Mouse (Mus musculus) bone marrow, adult 2 months (tissue): ENCODE results near the gene Rasgef1c. TPM values are rescaled to one million over a fixed set of nuclear protein-coding genes. Genes with fewer than 3 reads are reported as not detected.

Experiments used
- H3K27ac ChIP-seq: fragments of 200-500 bp; 2 replicates; pipeline ENCODE4 v1.5.1; 2012; ENCODE audit warnings: low read depth, mild to moderate bottlenecking, control low read depth, inconsistent platforms, low read length; ENCODE audit not compliant: control insufficient read depth, poor library complexity, insufficient read depth
- H3K4me1 ChIP-seq: fragments of 200-500 bp; 2 replicates; pipeline ENCODE4 v1.6.1; 2011; ENCODE audit warnings: low read length; ENCODE audit not compliant: control insufficient read depth, insufficient read depth
- H3K4me3 ChIP-seq: fragments of 200-500 bp; replicated peaks from 2 replicates; pipeline ENCODE3; 2011; ENCODE audit warnings: mild to moderate bottlenecking, low read depth, low read length, control low read depth; ENCODE audit not compliant: control insufficient read depth
- CTCF ChIP-seq: fragments of 200-500 bp; IDR thresholded peaks from 2 replicates; pipeline ENCODE4 v1.5.1; 2011; ENCODE audit warnings: low read length, control low read depth; ENCODE audit not compliant: control insufficient read depth, insufficient read depth
- POLR2A ChIP-seq: fragments of 200-500 bp; IDR thresholded peaks from 2 replicates; pipeline ENCODE4 v1.6.1; 2011; ENCODE audit warnings: low read depth, mild to moderate bottlenecking, control low read depth, low read length, borderline replicate concordance; ENCODE audit not compliant: control insufficient read depth
- WGBS: fragments of 180-500 bp; shearing (Covaris S2); methylation state at CpG from one replicate; pipeline ENCODE4 v1.1.7; 2018; 5-methylcytosine and 5-hydroxymethylcytosine counted together
- polyA plus RNA-seq: library from polyadenylated mRNA; stranded (reverse); fragments of >200 nt; gene quantifications from 2 replicates; pipeline ENCODE4 v1.2.4, GENCODE M21; 2011; ENCODE audit warnings: low replicate concordance; ENCODE audit not compliant: missing spikeins, insufficient read depth, insufficient read length

The Rasgef1c gene
- polyA plus RNA-seq, 1 experiment: not detected

DNA sequence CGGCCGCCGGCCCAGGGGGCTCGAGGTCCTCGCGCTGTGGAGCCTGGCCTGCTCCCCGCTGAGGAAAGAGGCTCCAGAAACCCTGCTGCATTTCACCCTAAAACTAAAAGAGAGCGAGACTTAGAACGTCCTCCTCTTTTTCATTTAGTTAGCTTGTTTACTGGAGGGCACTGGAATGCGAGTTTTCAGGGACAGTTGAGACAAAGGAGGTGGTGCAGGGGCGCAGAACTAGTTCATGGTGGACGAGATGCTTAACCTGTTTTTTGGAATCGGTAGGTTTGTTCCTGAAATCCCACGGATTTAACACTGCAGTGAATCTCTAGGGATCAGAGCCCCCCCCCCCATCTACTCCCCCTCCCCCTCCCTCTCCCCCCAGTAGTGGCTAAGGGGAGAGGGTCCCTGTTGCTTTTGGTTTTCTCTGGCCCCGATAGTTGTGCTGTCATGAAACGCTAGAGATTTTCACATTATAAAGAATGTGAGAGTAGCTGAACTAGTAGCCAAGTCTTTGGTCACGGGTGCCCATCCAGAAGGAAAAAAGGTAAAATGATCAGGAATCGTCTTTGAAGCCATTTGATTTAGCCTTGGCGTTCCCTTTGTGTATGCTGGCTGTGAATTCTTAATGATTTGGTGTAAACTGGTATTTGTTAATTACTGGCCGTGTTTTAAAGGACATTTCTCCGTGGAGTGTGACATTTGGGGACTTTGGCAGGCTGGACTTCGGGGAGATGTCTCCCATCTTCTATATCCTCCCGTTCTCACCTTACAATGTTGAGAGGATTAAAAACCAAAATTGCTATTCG lies 124.3 kb downstream of the Rasgef1c start:
- peak overlapping the region; percentile 82 for H3K4me3 ChIP-seq
- TF ChIP-seq POLR2A: no peak
- TF ChIP-seq CTCF: no peak
- WGBS: under 1% methylated on average over 24 of the region's 24 CpGs
- peak overlapping the region; percentile 97 for H3K27ac ChIP-seq
- no peaks in the 10 kb centered on the region; the same call in 1 of the 2 replicates for H3K4me1 ChIP-seq

DNA sequence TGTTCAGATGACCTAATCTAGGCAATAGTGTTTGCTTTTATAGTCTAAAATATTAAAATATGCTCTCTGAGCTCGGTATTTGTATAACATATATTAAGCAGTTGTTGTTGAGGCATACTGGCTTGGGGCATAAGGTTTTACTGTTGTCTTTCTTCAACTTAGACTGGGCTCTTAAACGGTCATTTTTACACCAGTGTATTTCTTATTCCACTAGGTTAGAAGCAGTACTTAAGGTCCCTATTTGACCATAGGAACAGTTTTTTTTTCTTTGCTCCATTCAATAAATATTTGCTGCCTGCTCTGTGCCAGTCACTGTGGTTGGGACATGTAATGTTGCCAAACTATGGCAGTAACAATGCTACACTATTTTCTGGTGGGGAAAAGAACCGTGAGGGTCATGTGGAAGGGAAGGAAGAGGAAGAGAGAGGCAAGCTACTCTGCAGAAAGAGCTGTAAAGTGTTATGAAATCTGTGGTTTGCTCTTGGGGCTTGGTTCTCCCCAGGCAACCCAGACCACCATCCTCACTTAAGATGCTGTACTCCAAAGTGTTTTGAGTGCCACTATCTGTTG lies 125.0 kb downstream of the Rasgef1c start:
- Histone ChIP-seq H3K4me3 (peak overlapping the region; percentile 82), H3K4me1 (no peaks in the 10 kb centered on the region; the same call in 1 of the 2 replicates), H3K27ac (no peak overlapping the region; the same call in 1 of the 2 replicates)
- TF ChIP-seq POLR2A (no peak), CTCF (no peak)
- WGBS: 3% methylated on average over 3 of the region's 3 CpGs

DNA sequence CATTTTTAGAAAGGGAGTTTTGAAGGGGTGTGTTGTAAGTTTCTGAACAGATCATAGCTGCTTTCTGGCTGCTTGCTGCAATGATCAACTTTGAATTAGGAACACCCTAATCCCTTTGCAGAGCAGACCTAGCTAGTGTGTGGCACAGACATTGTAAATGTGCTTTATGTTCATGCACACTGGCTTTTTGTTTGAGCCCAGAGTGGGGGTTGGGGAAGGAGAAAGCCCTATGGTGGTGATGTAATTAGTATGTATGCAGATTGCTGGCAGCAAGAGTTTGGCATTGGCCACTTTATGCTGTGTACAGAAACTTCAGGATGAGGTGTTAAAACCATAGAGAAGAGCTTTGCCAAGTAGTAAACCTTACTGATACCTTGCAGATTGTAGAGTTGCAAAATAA lies 126.8 kb downstream of the Rasgef1c start:
- no peak overlapping the region for H3K27ac ChIP-seq
- no peak overlapping the region for H3K4me3 ChIP-seq
- no peak for TF ChIP-seq CTCF
- TF ChIP-seq POLR2A: no peak
- no peaks in the 10 kb centered on the region; the same call in 1 of the 2 replicates for H3K4me1 ChIP-seq

Other genes starting within 250 kb of the Rasgef1c start
- 2.1 TPM in 1 of 2 replicates, not detected in the other for gene Scgb3a1, start 238.2 kb upstream of the Rasgef1c start, polyA plus RNA-seq
- 19.7 and 20.2 TPM in 2 replicates for gene Cnot6, start 189.1 kb upstream of the Rasgef1c start, polyA plus RNA-seq
- gene Gfpt2, start 107.7 kb upstream of the Rasgef1c start, polyA plus RNA-seq: 3.2 TPM in 1 of 2 replicates, not detected in the other
- gene Mapk9, start 55.1 kb upstream of the Rasgef1c start, polyA plus RNA-seq: 14.0 and 15.2 TPM in 2 replicates
- 12.9 and 33.0 TPM in 2 replicates for gene Rnf130, start 123.5 kb downstream of the Rasgef1c start, polyA plus RNA-seq
- gene Tbc1d9b, start 229.6 kb downstream of the Rasgef1c start, polyA plus RNA-seq: 10.5 and 31.4 TPM in 2 replicates